Mouse (Mus musculus) right cerebral cortex, adult 18-20 months (tissue): ENCODE measurements at regions not wholly inside any gene's neighbourhood (a gene's known extent, or its start where the extent isn't known, plus 50 kb on each side); places are given as distances from the start of the nearest gene placed in this dataset.
A peak's percentile ranks its signal among the peaks of the same experiment; 100 is the strongest.
"Not testable (repeated sequence)": the region's sequence is repeated elsewhere in the genome, so short reads cannot be mapped to it uniquely, and the experiment has no call there.

ENCODE experiments used
- DNase-seq: peaks from one replicate; pipeline ENCODE4 v3.0.0; 2022; ENCODE audit warnings: mixed read lengths

GRCm38 (mm10) chr5:50343681-50344080, 284.9 kb upstream of the Adgra3 start:
- DNase-seq, result no peak

DNA sequence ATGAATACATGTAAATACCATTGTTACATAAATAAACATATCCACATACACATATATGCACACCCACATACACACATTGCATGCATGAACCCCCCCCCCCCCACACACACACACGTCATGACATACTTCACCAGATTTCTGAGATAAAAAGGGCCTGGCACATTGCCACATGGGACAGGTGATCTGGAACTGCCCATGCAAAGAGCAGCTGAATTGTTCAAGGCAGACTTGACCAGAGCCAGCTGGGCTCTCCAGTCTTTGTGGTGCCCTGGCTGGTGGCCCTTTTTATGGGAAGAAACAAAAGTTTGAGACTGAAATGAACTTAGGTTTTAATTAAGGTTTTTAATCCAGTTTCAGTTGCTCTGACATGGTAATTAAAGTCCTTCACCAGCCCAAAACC, 250.7 kb upstream of the Adgra3 start:
- DNase-seq, result no peak

DNA sequence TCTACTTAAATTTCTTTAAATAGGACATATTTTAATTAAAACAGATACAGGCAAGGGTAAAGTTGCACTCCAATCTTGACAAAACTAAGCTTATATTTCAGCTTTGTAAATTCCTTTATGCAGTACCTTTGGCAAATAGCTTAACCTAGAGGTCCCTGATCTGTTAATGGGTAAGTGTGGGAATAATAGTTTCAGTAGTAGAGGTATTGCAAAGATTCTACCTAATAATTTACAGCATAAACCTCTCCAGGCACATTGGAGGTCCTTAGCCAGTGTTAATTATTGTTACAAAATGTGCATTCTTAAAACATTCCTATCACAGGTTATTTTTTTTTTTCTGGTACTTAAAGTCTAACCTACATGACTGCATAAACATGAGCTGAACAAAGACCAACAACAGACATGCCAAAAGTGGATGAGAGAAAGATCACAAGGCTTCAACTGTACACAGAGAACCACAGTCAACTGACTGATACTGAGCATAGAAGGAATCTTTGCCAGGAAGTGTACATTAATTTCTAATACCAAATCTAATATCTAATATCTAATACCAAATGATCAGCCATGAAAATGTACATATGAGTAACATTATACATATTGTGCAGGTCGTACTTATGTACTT, 245.2 kb upstream of the Adgra3 start:
- no peak for DNase-seq

DNA sequence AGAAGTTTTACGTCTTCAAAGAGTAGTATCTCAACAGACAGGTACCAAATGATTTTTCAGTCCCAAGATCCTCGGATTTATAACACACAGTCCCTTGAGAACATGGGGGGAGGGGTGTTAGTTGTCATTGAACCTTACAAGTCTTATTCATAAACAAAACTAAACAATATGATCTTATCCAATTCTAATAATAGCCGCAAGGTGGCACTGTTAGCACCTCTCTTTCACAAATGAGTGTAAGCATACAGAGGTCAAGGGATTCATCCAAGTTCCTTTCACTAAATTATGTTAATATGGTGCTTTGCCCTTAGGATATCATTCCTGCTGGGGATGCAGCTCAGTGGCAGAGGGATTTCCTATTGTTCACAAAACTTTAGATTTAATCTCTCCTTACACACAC, 235.0 kb upstream of the Adgra3 start:
- DNase-seq, result no peak

DNA sequence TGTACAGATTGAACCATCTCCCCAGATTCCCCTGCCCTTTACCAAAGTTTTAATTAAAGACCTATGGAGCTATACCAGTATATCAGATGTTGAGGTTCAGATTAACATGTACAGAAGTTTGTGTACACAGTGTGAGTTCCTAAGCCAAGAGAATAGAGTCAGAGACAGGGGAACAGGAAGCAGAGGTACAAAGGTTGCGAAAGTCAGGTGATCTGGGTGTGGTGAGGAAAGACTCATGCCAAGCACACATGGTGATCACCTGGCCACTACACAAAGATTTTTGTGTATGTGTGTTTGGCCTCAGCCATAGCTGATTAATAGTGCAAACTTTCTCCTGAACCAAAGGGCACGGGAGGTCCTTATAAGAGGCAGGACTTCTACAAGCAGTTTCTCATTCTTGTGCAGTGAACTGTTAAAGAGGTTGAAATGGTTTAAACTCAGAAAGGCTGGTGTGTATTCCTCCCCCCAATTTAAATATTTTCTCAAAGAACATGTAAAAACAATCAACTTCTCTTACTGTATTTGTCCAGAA, 232.1 kb upstream of the Adgra3 start:
- no peak for DNase-seq

DNA sequence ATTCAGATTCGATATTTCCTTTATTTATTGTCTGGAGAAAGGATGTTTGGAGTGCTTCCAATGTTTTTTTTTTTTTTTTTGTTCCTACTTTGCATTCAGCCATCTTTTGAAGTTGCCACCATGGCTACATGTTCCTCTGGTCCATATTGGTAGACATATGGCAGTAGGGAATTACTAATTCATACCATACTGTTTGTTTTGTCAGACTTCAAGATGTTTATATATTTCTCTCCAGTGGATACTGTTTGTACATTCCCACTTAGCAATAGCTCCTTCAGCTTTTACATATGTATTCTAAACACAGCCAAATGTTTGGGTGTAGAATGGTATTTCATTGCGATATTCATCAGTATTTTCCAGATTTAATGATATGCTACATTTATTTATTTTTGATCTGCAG, 201.6 kb upstream of the Adgra3 start:
- DNase-seq, result no peak

DNA sequence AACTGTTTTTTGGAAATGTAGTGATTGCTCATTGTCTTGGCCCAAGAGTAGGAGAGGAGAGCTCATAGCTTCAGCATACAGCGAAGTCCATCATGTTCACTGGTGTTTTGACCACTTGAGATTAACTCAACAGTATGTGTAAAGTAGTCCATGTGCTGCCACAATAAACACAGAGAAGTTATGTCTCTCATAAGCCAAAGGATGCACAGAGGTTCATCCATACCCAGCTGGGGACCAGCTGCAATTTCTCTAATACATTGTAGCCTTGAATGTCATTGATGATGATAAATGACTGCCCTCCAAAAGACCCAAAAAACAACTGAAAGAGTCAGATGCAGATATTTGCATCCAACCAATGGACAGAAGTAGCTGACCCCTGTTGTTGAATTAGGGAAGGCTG, 199.2 kb upstream of the Adgra3 start:
- DNase-seq, result no peak

DNA sequence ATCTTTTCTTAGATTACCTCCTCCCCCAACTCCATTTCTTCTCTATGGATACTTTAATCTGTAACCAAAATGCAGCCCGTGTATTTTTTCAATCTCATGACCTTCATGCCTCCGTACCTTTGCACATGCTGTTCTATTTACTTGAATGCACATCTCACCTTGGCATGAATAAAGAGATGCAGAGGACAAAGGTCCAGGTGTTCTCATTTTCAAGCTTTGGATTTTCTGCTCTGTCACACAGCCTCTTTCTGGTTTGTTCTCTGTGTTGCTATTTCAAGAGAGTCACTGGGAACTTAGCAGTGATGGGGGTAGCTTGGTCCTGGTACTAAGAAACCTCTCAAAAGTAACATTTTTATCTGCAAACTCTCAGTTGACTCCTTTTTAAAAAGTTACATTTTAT, 175.3 kb upstream of the Adgra3 start:
- DNase-seq, result no peak

GRCm38 (mm10) chr5:50216956-50217355, 158.2 kb upstream of the Adgra3 start:
- DNase-seq, result no peak

DNA sequence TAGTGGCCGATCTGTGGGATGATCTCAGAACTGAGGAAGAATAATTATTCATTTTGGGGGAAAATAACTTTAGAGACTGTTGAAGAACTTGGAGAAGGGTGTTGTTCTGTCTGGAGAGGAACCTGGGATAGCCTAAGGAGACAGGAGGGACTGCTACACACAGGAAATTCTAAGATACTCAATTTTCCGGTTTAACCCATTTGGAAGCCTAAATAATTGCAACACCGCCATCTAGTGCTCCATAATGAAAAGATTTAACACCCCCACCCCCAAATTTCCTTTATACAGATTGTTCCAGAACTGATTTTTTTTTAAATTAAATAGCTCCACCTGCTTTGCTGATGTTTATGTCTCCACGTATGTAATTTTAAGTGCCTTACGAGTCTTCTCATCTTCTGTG, 157.2 kb upstream of the Adgra3 start:
- no peak for DNase-seq

DNA sequence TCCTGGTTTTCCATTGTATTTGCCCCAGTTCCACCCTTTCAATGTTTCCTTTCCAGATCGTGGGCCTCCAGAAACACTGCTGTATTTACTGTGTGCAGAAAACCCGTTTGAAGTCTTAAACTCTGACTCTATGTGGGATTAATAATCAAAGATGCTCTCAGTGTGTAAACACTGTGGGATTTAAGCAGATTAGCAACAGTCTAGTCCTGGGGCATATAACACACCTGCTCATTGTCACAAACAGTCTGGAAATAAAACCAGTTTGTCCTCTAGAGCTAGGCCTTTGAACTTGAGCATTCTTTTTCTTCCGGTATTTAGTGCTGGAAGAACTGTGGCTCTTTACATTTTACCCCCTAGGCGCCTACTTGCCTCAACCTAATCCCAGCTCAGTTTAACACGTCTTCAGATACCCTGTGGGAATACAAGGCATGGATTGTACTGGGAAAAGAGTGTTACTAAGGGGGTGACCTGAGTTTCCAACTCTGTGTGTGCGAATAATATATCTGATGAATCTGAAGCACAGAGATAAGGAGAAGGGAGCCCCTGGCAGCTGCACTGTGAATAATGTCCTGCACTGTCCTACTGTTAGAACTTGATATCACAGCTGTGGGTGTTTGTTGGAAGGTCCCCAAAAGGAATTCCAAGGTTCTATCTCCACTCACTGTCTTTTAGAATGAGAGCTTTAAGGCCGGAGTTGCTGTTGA, 143.7 kb upstream of the Adgra3 start:
- DNase-seq, result peak; percentile 4

- DNase-seq, result no peak
These were observed 137.6 kb upstream of the Adgra3 start for GRCm38 (mm10) chr5:50196423-50196822.

DNA sequence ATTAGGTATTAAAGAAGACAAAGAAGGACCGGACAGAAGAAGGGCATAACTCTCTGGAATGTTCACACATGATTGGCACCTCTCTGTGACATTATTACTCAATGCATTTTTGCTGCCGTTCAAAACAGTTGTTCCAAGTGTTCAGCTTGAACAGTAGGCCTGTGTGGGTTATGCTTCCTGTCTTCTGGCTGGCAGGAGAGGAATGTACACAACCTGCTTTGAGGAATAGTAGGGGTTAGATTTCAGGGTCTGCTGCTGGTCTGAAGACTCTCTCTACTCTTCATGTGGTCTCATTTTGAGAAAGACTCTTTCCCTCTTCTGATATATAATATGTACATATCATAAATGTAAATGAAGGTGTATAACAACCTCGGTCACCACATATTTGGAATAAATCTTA, 137.2 kb upstream of the Adgra3 start:
- no peak for DNase-seq

- DNase-seq, result no peak
These were observed 130.6 kb upstream of the Adgra3 start for GRCm38 (mm10) chr5:50189394-50189793.

GRCm38 (mm10) chr5:50182721-50183120, 123.9 kb upstream of the Adgra3 start:
- no peak for DNase-seq

DNA sequence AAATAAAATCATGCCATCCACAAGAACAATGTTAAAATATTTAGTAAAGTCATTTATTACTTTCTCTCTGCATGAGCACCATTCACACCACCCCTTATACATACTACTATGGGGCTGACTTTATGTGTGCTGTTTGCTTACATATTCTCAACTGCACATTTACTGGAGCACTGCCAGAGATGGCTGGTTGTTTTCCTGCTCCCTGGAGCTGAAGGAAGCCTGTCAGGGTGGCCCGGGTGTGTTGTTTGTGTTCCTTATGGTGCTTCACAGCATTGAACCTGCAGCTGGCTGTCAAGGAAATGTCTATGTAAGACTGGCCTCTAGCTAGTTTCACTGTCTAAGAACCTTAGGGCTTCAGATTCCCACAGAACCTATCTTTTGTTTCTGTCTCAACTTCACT, 97.8 kb upstream of the Adgra3 start:
- no peak for DNase-seq

DNA sequence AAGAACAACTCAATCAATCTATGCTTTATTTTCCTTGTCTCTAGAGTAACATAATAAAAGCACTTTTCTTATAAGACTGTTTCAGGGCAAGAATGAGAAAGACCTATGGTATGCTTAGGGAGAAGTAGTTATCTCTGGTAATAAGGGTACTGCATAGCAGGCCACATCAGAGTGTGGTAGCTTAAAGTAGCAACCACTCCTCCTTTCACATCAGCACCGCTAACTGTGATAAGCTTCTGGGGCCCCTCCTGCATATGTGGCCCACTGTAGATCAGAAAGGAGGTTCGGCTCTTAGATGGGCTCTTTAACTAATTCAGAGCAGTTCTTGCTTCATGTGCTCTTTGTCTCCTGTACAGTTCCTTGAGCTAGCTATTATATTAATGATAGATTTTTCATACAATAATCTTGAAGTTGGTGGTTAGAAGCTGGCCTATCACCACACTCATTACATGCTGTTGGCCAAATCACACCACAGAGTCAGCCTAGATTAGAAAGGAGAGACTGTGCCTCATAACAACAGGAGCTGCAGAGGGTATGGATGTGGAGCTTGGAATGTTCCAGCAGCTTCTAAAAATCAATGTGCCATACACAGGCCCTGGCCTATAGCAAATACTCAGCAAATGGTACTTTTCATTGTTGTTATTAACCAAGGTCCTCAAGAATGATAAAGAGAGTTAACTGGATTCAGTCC, 96.5 kb upstream of the Adgra3 start:
- DNase-seq, result not testable (repeated sequence)

DNA sequence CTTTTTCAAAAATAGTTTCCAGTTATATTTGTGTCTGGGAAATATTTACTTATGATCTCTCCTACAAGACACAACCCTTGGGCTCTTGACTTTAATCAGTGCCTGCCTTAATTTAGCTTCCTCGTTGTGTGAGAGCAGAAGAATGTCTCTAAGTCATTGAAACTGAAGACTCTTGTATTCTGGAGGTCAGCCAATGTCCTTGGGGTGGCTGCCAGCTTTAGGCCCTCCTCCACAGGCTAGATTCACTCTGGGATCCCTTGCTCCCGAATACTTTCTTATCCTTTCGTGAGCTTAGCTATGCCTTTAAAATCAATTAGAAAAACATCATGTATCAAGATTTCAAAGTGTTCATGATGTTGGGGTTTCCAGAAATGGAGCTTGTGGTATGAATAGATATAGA, 88.1 kb upstream of the Adgra3 start:
- no peak for DNase-seq

- no peak for DNase-seq
These were observed 86.8 kb upstream of the Adgra3 start for GRCm38 (mm10) chr5:50145458-50146083.

- DNase-seq, result no peak
These were observed 71.4 kb upstream of the Adgra3 start for GRCm38 (mm10) chr5:50130202-50130601.

GRCm38 (mm10) chr5:50128972-50129371, 70.2 kb upstream of the Adgra3 start:
- no peak for DNase-seq

DNA sequence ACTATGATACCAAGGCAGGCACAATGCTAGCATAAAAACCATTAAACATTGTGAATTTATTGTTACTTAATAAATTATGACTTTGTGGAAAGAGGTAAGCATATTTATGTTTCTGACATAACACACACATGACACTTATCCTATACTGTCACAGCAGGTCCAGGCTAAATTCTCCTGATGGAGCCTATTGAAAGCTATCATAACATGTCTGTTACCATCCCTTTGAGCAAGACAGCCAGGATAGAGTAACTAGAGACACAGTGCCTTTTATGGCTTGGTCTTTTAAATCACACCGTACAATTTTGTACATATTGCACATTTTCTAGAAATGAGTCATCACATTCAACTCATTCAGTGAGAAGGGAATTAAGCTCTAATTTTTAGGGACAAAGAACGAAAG, 67.8 kb upstream of the Adgra3 start:
- DNase-seq, result no peak

DNA sequence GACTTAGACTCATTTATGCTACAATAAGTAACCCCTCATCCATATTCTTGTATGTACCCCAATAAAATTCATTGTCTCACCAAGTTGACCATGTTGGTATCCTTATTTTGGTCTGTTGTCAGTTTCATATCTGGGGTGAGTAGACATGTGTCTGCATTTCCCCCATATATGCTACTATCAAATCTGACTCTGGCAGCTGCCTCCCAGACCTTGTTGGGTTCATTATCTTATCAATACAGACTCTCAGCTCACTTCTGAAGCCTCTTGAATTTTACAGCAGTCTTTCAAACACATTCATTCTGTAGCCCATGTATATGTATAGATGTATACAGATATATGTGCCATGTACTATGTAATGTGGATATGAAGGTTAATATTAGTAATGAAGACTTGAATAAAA, 67.4 kb upstream of the Adgra3 start:
- DNase-seq, result no peak

DNA sequence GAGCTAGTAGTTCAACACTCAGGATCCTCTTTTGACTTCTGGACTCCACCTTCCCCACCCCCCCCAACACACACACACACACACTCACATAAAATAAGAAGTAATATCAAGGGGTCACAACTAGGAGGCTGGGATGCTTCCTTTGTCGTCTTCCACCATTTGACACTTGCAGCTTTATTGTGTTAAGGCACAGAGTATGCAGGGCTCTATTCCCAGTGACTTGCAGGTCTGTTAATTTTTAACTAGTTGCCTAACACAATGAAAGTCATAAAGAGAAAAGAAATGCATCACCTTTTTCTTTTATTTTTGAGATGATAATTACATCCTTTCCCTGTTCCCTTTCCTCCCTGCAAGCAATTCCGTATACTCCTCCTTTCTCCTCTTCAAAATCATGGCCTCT, 66.9 kb upstream of the Adgra3 start:
- DNase-seq, result no peak
